Mouse (Mus musculus) cerebellum, postnatal 4 days (tissue): ENCODE measurements at regions not wholly inside any gene's neighbourhood (a gene's known extent, or its start where the extent isn't known, plus 50 kb on each side); places are given as distances from the start of the nearest gene placed in this dataset.

Source experiments
- DNase-seq, 2 experiments: peaks; one replicate each; pipeline ENCODE4 v3.0.0; 2022; ENCODE audit warnings: low spot score in 2 of 2, mixed read lengths in 1 of 2

- no peak for DNase-seq
Observed at GRCm38 (mm10) chr9:60931290-60931689, 136.9 kb downstream of the Uaca start.

GRCm38 (mm10) chr9:60936937-60937336 is 142.6 kb downstream of the Uaca start:
- DNase-seq = no peak

- DNase-seq = peak; percentile 92 to 95
Observed at GRCm38 (mm10) chr9:60939858-60940804, 145.8 kb downstream of the Uaca start.

- DNase-seq = no peak
Observed at GRCm38 (mm10) chr9:60947363-60947762, 153.0 kb downstream of the Uaca start.

- DNase-seq = no peak
Observed at GRCm38 (mm10) chr9:60948531-60949070, 154.3 kb downstream of the Uaca start.

GRCm38 (mm10) chr9:60950161-60950560 is 155.8 kb downstream of the Uaca start:
- no peak for DNase-seq

GRCm38 (mm10) chr9:60951071-60951561 is 156.8 kb downstream of the Uaca start:
- DNase-seq = peak in 1 of 2 experiments; percentile 52

GRCm38 (mm10) chr9:60957438-60957837 is 163.1 kb downstream of the Uaca start:
- no peak for DNase-seq

GRCm38 (mm10) chr9:60959537-60959936 is 165.2 kb downstream of the Uaca start:
- no peak for DNase-seq

- DNase-seq = no peak
Observed at GRCm38 (mm10) chr9:60962086-60962485, 167.7 kb downstream of the Uaca start.

- no peak for DNase-seq
Observed at GRCm38 (mm10) chr9:60965641-60966040, 171.3 kb downstream of the Uaca start.

- DNase-seq = no peak
Observed at GRCm38 (mm10) chr9:60968281-60969031, 174.1 kb downstream of the Uaca start.

GRCm38 (mm10) chr9:60972201-60972910 is 178.0 kb downstream of the Uaca start:
- DNase-seq = peak in 1 of 2 experiments; percentile 38

- DNase-seq = no peak
Observed at GRCm38 (mm10) chr9:60974546-60974945, 180.2 kb downstream of the Uaca start.

GRCm38 (mm10) chr9:60982383-60983085 is 188.2 kb downstream of the Uaca start:
- DNase-seq = no peak

GRCm38 (mm10) chr9:60983246-60983645 is 188.9 kb downstream of the Uaca start:
- no peak for DNase-seq

- DNase-seq = no peak
Observed at GRCm38 (mm10) chr9:60988113-60988512, 193.8 kb downstream of the Uaca start.

- DNase-seq = no peak
Observed at GRCm38 (mm10) chr9:60989670-60990391, 195.5 kb downstream of the Uaca start.

GRCm38 (mm10) chr9:60991509-60991908 is 197.2 kb downstream of the Uaca start:
- DNase-seq = no peak

- no peak for DNase-seq
Observed at GRCm38 (mm10) chr9:60993661-60994060, 199.3 kb downstream of the Uaca start.
